Mouse (Mus musculus): ENCODE data around the gene Ankar.

Gene Ankar

GRCm38 (mm10) chr1:72700479-72700878 lies at the start of gene Ankar:
Gene Ankar (minus strand): TSS chr1:72700579.
- no peak for DNase-seq (ENCODE audit: low spot score in 2 of 2)

- no peak for DNase-seq (ENCODE audit: low spot score in 2 of 2)
These were observed 46.0 kb upstream of the Ankar start for GRCm38 (mm10) chr1:72746382-72746781.

GRCm38 (mm10) chr1:72744816-72745506 lies 44.6 kb upstream of the Ankar start:
- DNase-seq (ENCODE audit: low spot score in 2 of 2): no peak

GRCm38 (mm10) chr1:72741406-72741805 lies 41.0 kb upstream of the Ankar start:
- no peak for DNase-seq (ENCODE audit: low spot score in 2 of 2)

GRCm38 (mm10) chr1:72739681-72740063 lies 39.3 kb upstream of the Ankar start:
- no peak for DNase-seq (ENCODE audit: low spot score in 2 of 2)

- no peak for DNase-seq (ENCODE audit: low spot score in 2 of 2)
These were observed 38.7 kb upstream of the Ankar start for GRCm38 (mm10) chr1:72738946-72739680.

GRCm38 (mm10) chr1:72736397-72737125 lies 36.2 kb upstream of the Ankar start:
- DNase-seq (ENCODE audit: low spot score in 2 of 2): no peak

- DNase-seq (ENCODE audit: low spot score in 2 of 2): no peak
These were observed 32.9 kb upstream of the Ankar start for GRCm38 (mm10) chr1:72733191-72733691.

GRCm38 (mm10) chr1:72730126-72730525 lies 29.7 kb upstream of the Ankar start:
- DNase-seq (ENCODE audit: low spot score in 2 of 2): no peak

GRCm38 (mm10) chr1:72728781-72729180 lies 28.4 kb upstream of the Ankar start:
- DNase-seq (ENCODE audit: low spot score in 2 of 2): no peak

GRCm38 (mm10) chr1:72725941-72726340 lies 25.6 kb upstream of the Ankar start:
- DNase-seq (ENCODE audit: low spot score in 2 of 2): no peak

- no peak for DNase-seq (ENCODE audit: low spot score in 2 of 2)
These were observed 24.0 kb upstream of the Ankar start for GRCm38 (mm10) chr1:72724354-72724753.

- DNase-seq (ENCODE audit: low spot score in 2 of 2): no peak
These were observed 22.3 kb upstream of the Ankar start for GRCm38 (mm10) chr1:72722646-72723045.

- DNase-seq (ENCODE audit: low spot score in 2 of 2): no peak
These were observed 19.8 kb upstream of the Ankar start for GRCm38 (mm10) chr1:72720115-72720725.

- DNase-seq (ENCODE audit: low spot score in 2 of 2): peak; percentile 71 to 82
These were observed 18.5 kb upstream of the Ankar start for GRCm38 (mm10) chr1:72718846-72719245.

- no peak for DNase-seq (ENCODE audit: low spot score in 2 of 2)
These were observed 17.2 kb upstream of the Ankar start for GRCm38 (mm10) chr1:72717540-72717939.

- DNase-seq (ENCODE audit: low spot score in 2 of 2): peak; percentile 79 to 93
These were observed 16.5 kb upstream of the Ankar start for GRCm38 (mm10) chr1:72716926-72717325.

- no peak for DNase-seq (ENCODE audit: low spot score in 2 of 2)
These were observed 16.0 kb upstream of the Ankar start for GRCm38 (mm10) chr1:72716421-72716820.

- DNase-seq (ENCODE audit: low spot score in 2 of 2): no peak
These were observed 15.4 kb upstream of the Ankar start for GRCm38 (mm10) chr1:72715593-72716361.

GRCm38 (mm10) chr1:72715065-72715464 lies 14.7 kb upstream of the Ankar start:
- no peak for DNase-seq (ENCODE audit: low spot score in 2 of 2)

GRCm38 (mm10) chr1:72714547-72714946 lies 14.2 kb upstream of the Ankar start:
- DNase-seq (ENCODE audit: low spot score in 2 of 2): no peak

Data from spleen, postnatal 4 days (tissue).